Mouse (Mus musculus): ENCODE measurements around the gene Dnajb14.

- no peak for TF ChIP-seq POLR2A (IDR thresholded peaks at IDR 0.05; ENCODE audit: extremely low read depth, insufficient read depth, low read length)
- TF ChIP-seq CTCF (IDR thresholded peaks at IDR 0.05; ENCODE audit: extremely low read depth, insufficient read depth, low read length), result no peak
Measured at GRCm38 (mm10) chr3:137868094-137868913, 829 bp downstream of the Dnajb14 start.

Data from cortical plate, adult 2 months (tissue).